Mouse (Mus musculus) fibroblast of lung, adult 2 months (primary cell): ENCODE measurements around the gene Tmem94.
A peak's percentile ranks its signal among the peaks of the same experiment; 100 is the strongest.

ENCODE experiments used
- DNase-seq: peaks from one replicate; pipeline ENCODE4 v3.0.0-alpha.2; 2011; ENCODE audit warnings: low read depth

The Tmem94 gene

GRCm38 (mm10) chr11:115808696-115809310 is 43.6 kb downstream of the Tmem94 start:
- no peak for DNase-seq

- DNase-seq = no peak
These were observed 44.1 kb downstream of the Tmem94 start for GRCm38 (mm10) chr11:115809311-115809781.

GRCm38 (mm10) chr11:115810377-115810776 is 45.1 kb downstream of the Tmem94 start:
- DNase-seq = no peak

- no peak for DNase-seq
These were observed 46.3 kb downstream of the Tmem94 start for GRCm38 (mm10) chr11:115811381-115812093.

GRCm38 (mm10) chr11:115812095-115812494 is 46.9 kb downstream of the Tmem94 start:
- no peak for DNase-seq

GRCm38 (mm10) chr11:115812533-115813420 is 47.5 kb downstream of the Tmem94 start:
- no peak for DNase-seq

GRCm38 (mm10) chr11:115813507-115814296 is 48.5 kb downstream of the Tmem94 start, which contains the start of gene Caskin2:
Caskin2 (minus strand) TSS chr11:115813639.
- peak; percentile 89 for DNase-seq

- no peak for DNase-seq
These were observed 49.6 kb downstream of the Tmem94 start, which contains the start of gene Tsen54 for GRCm38 (mm10) chr11:115814605-115815450. Tsen54 (plus strand) TSS chr11:115814724.

- DNase-seq = no peak
These were observed 52.1 kb downstream of the Tmem94 start for GRCm38 (mm10) chr11:115817331-115817730.

GRCm38 (mm10) chr11:115819915-115820623 is 54.8 kb downstream of the Tmem94 start:
- no peak for DNase-seq

GRCm38 (mm10) chr11:115821001-115821400 is 55.8 kb downstream of the Tmem94 start:
- no peak for DNase-seq

- peak; percentile 36 for DNase-seq
These were observed 58.8 kb downstream of the Tmem94 start, which contains the start of gene Llgl2 for GRCm38 (mm10) chr11:115823774-115824740. Llgl2 (plus strand) TSS chr11:115824049.

GRCm38 (mm10) chr11:115824813-115825212 is 59.6 kb downstream of the Tmem94 start:
- DNase-seq = no peak

- no peak for DNase-seq
These were observed 61.3 kb downstream of the Tmem94 start for GRCm38 (mm10) chr11:115826487-115826886.

GRCm38 (mm10) chr11:115827624-115828023 is 62.4 kb downstream of the Tmem94 start:
- DNase-seq = no peak

GRCm38 (mm10) chr11:115829036-115829435 is 63.8 kb downstream of the Tmem94 start:
- DNase-seq = no peak

GRCm38 (mm10) chr11:115830550-115831325 is 65.5 kb downstream of the Tmem94 start:
- DNase-seq = no peak

- no peak for DNase-seq
These were observed 66.3 kb downstream of the Tmem94 start for GRCm38 (mm10) chr11:115831518-115831917.
